Mouse (Mus musculus): ENCODE measurements at regions not wholly inside any gene's neighbourhood (a gene's known extent, or its start where the extent isn't known, plus 50 kb on each side); places are given as distances from the start of the nearest gene placed in this dataset.

DNA sequence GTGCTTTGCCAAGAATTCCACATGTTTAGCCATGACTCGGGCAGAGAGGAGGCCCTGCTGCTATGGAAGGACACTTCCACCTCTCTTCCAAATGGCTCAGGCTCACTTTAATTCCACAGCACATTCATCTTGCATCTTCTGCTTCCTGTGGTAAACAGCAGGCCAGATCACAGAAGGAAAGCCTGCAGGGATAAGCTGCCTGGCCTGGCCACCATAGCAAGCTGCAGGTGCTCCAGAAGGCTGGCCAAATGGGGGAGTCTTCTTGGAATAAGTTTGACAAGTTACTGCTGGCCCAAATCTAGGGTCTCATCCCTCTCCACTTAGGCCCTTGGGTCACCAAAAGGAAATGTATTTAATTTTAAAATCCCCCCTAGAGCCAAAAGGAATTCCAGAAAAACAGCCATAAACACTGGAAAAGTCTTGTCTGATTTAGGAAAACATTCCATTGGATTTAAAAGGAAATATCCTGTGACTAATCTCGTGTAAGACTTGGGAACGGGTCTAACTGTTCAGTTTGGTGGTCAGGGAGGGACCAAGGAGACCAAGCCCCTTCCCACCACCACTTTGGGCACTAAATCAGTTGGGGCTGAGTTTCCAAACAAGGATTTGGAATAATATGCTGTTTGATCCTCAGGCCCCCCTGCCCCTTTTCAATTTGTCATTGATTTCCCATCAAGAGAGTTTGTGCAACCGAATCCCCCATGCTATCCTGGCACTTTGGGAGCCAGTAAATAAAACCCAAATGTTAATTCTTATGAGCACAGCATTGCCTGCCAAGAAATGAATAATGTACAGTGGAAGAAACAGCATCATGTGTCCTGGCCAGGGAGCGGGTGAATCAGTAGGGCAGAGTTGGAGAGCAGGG is 117.6 kb upstream of the Habp2 start:
- no peak for DNase-seq (ENCODE audit: low spot score)
- intact Hi-C loops (cut with DNase I) = no loop called here

- intact Hi-C loops (cut with DNase I) = no loop called here
- DNase-seq (ENCODE audit: low spot score) = no peak
These were observed 117.0 kb upstream of the Habp2 start for GRCm38 (mm10) chr19:56169998-56170274.

DNA sequence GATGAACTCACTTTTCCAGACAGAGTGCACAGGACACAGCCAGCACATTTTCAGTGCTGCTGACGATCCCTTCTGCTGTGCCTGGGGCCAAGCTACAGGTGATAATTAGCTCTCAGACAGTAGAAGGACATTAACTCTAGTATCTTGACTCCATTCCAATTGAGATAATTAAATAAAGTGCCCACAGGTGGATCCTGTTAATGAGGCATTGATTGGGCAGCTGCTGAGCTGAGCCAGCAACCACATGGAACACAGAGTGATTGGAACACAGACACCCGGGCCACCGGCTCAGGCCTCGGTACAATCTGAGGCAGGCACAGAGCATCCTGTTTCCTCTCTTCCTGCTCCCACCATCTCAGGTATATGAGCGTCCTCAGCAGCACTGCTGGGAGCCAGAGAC is 114.5 kb upstream of the Habp2 start:
- intact Hi-C loops (cut with DNase I) = no loop called here
- no peak for DNase-seq (ENCODE audit: low spot score)

DNA sequence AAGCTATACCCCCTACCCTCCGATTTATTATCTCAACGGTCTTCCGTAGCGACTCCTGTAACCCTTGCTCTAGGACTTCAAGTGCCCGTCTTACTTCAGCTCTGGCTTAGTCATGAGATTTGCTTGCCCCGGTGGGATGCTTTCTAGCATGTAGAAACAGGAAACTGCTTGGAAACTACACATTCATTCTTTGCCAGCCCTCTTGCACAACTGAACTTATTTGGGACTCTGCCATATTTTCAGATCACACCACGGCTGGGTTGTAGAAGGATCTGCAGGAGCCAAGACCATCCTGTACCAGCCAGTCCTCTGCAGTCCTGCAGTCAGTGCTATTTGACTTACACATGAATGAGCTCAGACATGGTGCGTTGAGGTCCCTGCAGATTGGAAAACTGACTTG is 110.9 kb upstream of the Habp2 start:
- peak; percentile 37 for DNase-seq (ENCODE audit: low spot score)
- intact Hi-C loops (cut with DNase I) = no loop called here

DNA sequence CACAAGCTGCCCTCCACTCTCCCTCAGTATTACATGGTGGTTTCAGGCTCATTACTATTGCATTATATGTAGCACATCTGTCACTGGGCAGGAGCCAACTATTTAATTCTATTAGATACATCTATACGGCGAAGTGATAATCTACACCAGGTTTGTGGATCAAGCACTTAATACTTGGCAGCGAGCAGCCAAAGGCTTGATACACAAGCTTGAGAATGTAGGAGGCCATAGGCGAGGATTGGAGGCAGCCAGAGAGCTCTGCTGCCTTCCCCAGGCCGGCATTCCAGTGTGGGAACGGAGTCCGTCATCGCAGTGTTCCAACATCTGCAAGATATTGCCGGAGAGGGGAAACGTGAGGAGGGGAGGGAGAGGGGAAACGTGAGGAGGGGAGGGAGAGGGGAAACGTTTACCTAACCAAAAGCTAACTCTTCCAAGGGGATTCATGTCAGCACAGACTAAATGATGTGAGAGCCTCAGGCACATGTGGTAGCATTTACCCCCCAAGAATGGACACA is 109.6 kb upstream of the Habp2 start:
- intact Hi-C loops (cut with DNase I) = no loop called here
- DNase-seq (ENCODE audit: low spot score) = no peak

GRCm38 (mm10) chr19:56185756-56186155 is 101.2 kb upstream of the Habp2 start:
- no peak for DNase-seq (ENCODE audit: low spot score)
- intact Hi-C loops (cut with DNase I) = no loop called here

- intact Hi-C loops (cut with DNase I) = no loop called here
These were observed 97.8 kb upstream of the Habp2 start for GRCm38 (mm10) chr19:56189185-56189584.

DNA sequence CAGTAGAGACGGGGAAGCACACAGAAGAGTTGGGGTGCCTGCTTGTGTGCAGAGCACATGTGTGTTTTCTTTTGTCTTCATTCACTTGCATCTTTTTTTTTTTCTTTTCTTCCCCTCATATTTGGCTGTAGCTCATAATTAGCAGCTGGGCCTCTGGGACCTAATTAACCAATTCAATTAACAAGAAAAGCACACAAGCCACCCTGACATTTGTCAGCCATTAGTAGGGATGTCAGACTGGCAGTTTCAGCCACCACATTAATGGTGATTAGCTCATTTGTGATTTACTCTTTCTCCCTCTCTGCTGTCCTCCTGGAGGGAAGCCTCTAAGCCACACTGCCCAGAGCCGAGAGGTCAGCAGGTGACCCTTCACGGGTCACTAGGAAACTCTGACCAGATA is 96.7 kb upstream of the Habp2 start:
- intact Hi-C loops (cut with DNase I) = no loop called here
- DNase-seq (ENCODE audit: low spot score) = no peak

More at GRCm38 (mm10) chr19:56189185-56189584, 97.8 kb upstream of the Habp2 start:
- no peak for DNase-seq (ENCODE audit: low spot score)

DNA sequence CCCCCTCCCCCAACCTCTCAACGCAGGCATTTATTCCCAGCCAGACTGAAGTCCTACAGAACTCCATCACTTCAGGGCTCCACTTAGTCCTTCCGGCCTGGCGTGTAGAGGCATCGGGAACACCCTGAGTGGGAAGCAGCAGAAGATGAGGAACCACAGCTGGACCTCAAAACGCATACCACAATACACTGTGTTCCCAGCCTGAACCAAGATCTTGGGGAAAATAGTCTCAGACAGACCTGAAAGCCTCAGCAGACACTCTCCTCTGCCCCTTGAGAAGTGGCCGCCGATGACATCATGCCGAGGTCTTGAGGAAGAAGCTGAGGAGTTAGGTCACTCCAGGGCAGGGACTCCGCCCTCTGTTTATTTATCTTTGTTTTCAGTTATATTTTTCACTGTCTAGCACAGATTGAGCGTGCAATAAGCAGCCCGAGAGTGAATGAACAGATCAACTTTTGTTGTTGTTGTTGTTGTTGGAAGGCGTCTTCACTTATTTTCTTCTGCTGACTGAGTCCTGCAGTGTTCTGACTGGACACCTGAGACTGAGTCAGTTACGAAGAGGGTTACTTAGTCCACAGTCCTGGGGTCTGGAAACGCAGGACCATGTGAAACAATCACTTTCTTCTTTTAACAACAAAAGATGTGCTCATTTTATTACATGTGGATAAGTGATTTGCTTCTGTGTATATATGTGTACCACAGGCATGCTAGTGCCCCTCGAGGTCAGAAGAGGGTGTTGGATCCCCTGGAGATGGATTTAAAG is 88.3 kb upstream of the Habp2 start:
- intact Hi-C loops (cut with DNase I) = no loop called here
- peak; percentile 23 for DNase-seq (ENCODE audit: low spot score)

DNA sequence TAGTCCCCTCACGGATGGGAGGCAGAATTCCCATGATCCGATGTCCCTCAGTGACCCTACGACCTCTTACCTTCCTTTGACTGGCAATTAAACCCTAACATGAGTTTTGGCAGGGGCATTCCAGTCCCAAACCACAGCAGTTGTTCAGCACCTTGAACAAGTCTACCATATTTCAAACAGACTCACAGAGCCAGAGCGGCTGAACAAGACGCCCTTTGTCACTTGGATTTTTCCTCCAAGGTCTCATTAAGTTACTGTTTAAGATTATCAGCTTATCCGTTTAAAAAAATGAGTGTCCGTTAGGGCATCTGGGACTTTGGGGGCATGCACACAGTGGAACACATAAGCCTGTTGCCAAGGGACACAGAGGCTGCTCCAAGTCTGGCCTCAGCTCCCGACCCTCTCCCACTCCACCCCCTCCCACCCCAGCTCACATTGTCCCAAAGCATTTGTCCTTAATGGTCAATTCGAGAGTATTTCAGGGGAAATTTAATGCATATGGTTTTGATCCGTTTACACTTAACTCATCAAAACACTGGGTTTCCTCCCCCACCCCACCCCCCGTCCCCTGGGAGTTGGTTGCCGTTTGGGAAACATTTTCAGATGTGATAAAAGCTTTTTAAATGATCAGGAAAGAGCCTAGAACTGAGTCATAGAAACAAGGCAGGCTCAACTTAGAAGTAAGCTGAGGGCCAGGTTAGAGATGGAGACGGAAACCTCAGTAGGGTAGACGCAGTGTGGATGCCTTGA is 87.4 kb upstream of the Habp2 start:
- intact Hi-C loops (cut with DNase I) = no loop called here
- DNase-seq (ENCODE audit: low spot score) = no peak

DNA sequence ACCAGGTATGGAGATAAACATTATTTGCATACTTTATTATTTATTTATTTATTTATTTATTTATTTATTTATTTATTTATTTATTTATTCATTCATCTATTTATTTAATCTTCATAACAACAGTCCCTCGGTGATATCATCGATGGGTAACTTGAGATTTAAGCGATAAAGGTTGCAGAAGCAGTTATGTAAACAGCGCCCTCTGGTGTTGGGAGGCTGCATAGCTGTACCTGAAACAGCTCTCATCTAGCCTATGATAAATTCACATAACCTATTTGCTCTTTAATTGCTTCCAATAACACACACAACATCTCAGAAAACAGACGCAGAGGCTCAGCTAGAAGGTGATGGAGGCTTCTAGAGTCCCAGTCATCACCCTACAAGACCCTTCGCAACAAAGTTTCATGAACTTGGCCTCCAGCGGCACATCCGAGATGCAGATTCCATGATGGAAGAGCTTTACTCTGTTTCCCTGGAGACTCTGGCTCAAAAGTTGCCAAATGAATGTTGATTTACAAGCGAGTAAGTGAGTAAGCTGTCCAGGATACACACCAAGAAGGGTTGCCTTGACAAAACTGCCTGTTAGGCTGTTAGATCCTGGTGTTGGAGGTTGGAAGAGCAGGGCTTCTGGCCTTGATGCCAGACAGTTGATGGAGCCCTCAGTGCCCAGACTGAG is 85.8 kb upstream of the Habp2 start:
- intact Hi-C loops (cut with DNase I) = no loop called here
- no peak for DNase-seq (ENCODE audit: low spot score)

- intact Hi-C loops (cut with DNase I) = no loop called here
- no peak for DNase-seq (ENCODE audit: low spot score)
These were observed 85.0 kb upstream of the Habp2 start for GRCm38 (mm10) chr19:56201738-56202480.

- DNase-seq (ENCODE audit: low spot score) = no peak
- intact Hi-C loops (cut with DNase I) = no loop called here
These were observed 84.3 kb upstream of the Habp2 start for GRCm38 (mm10) chr19:56202481-56203130.

GRCm38 (mm10) chr19:56218536-56218935 is 68.4 kb upstream of the Habp2 start:
- intact Hi-C loops (cut with DNase I) = no loop called here
- no peak for DNase-seq (ENCODE audit: low spot score)

GRCm38 (mm10) chr19:56220724-56221407 is 66.1 kb upstream of the Habp2 start:
- no peak for DNase-seq (ENCODE audit: low spot score)
- intact Hi-C loops (cut with DNase I) = no loop called here

- DNase-seq (ENCODE audit: low spot score) = no peak
- intact Hi-C loops (cut with DNase I) = no loop called here
These were observed 64.4 kb upstream of the Habp2 start for GRCm38 (mm10) chr19:56222496-56222895.

DNA sequence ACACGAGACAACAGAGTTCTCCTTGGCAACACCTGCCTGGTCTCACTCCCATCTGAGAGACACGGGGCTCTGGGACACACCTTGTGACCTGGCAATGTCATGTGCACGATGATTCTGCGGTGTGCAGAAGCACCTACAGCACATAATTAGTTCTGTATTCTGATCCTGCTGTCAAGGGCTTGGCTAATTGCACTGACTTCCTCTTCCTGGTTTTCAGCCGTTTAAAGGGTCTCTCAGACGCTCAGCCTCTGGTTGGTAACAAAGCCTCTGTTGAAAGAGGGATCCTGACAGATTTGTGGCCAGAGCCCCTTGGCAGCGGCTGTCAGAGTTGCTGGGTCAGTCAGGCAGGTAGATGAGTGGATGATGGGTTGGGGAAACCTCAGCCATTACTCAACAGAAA is 61.9 kb upstream of the Habp2 start:
- no peak for DNase-seq (ENCODE audit: low spot score)
- intact Hi-C loops (cut with DNase I) = no loop called here

GRCm38 (mm10) chr19:56225518-56225917 is 61.4 kb upstream of the Habp2 start:
- DNase-seq (ENCODE audit: low spot score) = no peak
- intact Hi-C loops (cut with DNase I) = no loop called here

Data from heart, postnatal 25 days (tissue).